Mouse (Mus musculus): ENCODE results near the gene Syna. TPM values are rescaled to one million over a fixed set of nuclear protein-coding genes. Genes with fewer than 3 reads are reported as not detected.

Syna gene
- 0.05 and 0.07 TPM in 2 replicates for polyA plus RNA-seq (2012; rRNA removed)

DNA sequence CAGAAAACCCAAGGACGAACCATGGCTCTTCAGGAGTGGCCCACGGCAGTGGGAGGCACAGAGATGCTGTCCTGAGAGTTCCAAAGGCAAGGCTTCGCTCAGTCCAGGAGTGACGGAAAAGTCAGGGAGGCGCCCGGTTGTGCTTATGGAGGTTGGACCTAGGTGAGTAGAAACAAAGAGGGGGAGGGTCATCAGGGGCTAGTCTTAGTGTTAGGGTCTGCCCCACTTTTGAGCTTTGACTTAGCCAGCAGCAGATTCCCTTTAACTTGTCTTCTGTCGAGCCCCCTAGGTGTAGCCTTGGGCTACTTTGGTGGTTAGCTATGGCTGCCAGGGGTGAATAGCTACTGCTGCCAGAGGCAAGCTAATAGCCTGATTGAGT lies at the start of gene Syna:
Gene Syna (minus strand): TSS at position 101 of the 379 bp plus-strand sequence.

GRCm38 (mm10) chr5:134581146-134581545 lies 21.2 kb upstream of the Syna start, which contains the start of gene Rfc2:
Gene Rfc2 (plus strand): TSS chr5:134581366.

GRCm38 (mm10) chr5:134552110-134552972 lies 7.6 kb downstream of the Syna start, which contains the start of gene Clip2:
Gene Clip2 (minus strand): TSS chr5:134552434.

Other genes starting within 250 kb of the Syna start
- 180 and 184 TPM in 2 replicates for gene Gtf2i, start 245.4 kb downstream of the Syna start, polyA plus RNA-seq (2012; rRNA removed)
- 78.1 and 82.8 TPM in 2 replicates for gene Gtf2ird1, start 103.5 kb downstream of the Syna start, polyA plus RNA-seq (2012; rRNA removed)
- 74.9 and 77.5 TPM in 2 replicates for gene Clip2, start 7.7 kb downstream of the Syna start, polyA plus RNA-seq (2012; rRNA removed)
- 230 and 231 TPM in 2 replicates for gene Rfc2, start 21.2 kb upstream of the Syna start, polyA plus RNA-seq (2012; rRNA removed)
- 5.8 and 9.3 TPM in 2 replicates for gene Lat2, start 54.9 kb upstream of the Syna start, polyA plus RNA-seq (2012; rRNA removed)
- 280 and 289 TPM in 2 replicates for gene Eif4h, start 79.3 kb upstream of the Syna start, polyA plus RNA-seq (2012; rRNA removed)
- 67.6 and 68.0 TPM in 2 replicates for gene Limk1, start 128.4 kb upstream of the Syna start, polyA plus RNA-seq (2012; rRNA removed)
- 28.7 and 82.5 TPM in 2 replicates for gene Eln, start 187.2 kb upstream of the Syna start, polyA plus RNA-seq (2012; rRNA removed)